Mouse (Mus musculus) lung, postnatal 25 days (tissue): ENCODE measurements around the gene Sipa1.

Experiments used
- DNase-seq: peaks from one replicate; pipeline ENCODE4 v3.0.0; 2022; ENCODE audit warnings: low spot score

The Sipa1 gene

DNA sequence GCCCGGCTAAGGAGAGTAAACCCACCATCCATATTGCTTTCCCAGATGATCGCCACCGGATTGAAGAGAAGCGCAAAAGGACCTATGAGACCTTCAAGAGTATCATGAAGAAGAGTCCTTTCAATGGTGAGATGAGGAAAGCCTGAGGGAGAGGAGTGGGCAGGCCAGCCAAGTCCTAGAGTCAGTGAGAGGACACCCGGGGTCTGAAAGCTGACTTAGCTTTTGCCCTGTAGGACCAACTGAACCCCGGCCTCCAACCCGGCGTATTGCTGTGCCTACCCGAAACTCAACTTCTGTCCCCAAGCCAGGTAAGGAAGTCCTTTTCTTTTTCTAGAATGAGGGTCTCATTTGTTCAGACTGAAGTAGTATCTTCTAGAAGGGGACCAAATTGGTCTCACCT is 18.2 kb downstream of the Sipa1 start:
- DNase-seq, result no peak

DNA sequence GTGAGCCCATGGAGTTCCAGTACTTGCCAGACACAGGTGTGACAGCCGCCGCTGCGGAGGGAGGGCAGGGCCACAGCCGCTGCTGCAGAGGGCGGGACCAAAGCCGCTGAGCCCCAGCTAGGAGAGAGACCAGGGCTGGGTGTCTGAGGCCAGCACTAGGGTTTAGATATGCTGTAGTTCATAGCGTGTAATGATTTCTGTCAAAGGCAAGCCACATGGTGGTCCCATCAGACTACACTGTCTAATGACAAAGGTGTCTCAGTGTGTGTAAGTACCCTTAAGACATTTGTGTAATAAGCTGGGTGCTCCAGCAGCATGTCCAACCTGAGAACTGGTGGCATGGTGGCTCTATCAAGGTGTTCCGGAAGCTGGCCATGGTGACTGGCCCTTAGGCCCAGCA is 21.9 kb downstream of the Sipa1 start:
- no peak for DNase-seq

DNA sequence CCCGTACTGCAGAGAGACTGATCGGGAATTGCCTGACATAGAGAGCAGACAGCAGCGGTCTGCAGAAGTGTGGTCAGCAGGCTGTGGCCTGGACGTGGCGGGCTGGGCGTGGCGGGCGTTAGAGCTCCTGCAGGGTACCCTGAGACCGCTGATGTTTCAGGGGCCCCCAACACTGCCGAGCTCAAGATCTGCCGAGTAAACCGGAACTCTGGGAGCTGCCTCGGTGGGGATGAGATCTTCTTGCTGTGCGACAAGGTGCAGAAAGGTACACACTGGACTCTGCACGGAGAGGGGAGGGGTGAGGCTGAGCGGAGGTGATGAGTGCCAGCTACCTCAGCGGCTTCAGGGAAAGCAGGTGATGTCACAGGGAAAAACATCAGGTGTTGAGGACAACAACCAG is 22.5 kb downstream of the Sipa1 start:
- DNase-seq, result no peak

DNA sequence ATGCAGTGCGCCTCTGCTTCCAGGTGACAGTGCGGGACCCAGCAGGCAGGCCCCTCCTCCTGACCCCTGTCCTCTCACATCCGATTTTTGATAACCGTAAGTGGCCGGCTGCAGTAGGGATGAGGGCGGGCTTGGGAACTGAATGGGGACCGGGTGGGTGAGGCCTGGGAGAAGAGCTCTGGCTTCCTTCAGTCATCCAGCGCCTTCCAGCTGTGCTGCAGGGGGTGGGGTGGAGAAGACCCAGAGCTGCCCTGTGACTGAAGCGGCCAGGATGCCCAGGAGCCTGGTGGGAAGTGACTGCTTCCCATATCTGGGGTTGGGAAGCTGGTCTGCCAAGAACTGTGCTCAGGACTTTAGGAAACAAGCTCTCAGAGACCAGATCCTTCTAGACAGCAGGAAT is 23.2 kb downstream of the Sipa1 start:
- DNase-seq, result no peak

DNA sequence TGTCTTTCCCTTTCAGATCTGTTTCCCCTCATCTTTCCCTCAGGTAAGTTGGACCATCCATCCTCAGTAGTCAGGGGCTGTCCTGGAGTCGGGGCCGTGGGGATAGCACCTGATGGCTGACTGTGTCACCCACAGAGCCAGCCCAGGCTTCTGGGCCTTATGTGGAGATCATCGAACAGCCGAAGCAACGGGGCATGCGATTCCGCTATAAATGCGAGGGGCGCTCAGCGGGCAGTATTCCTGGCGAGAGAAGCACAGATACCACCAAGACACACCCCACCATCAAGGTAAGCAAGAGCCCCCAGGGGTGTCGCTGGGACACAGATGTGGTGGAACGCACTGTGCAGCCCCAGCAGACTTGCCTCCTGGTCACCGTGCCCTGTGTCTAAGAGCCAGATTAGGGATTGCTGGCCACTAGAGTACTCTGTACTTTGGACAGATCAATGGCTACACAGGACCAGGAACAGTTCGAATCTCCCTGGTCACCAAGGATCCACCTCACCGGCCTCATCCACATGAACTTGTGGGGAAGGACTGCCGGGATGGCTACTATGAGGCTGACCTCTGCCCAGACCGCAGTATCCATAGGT is 25.0 kb downstream of the Sipa1 start:
- no peak for DNase-seq

DNA sequence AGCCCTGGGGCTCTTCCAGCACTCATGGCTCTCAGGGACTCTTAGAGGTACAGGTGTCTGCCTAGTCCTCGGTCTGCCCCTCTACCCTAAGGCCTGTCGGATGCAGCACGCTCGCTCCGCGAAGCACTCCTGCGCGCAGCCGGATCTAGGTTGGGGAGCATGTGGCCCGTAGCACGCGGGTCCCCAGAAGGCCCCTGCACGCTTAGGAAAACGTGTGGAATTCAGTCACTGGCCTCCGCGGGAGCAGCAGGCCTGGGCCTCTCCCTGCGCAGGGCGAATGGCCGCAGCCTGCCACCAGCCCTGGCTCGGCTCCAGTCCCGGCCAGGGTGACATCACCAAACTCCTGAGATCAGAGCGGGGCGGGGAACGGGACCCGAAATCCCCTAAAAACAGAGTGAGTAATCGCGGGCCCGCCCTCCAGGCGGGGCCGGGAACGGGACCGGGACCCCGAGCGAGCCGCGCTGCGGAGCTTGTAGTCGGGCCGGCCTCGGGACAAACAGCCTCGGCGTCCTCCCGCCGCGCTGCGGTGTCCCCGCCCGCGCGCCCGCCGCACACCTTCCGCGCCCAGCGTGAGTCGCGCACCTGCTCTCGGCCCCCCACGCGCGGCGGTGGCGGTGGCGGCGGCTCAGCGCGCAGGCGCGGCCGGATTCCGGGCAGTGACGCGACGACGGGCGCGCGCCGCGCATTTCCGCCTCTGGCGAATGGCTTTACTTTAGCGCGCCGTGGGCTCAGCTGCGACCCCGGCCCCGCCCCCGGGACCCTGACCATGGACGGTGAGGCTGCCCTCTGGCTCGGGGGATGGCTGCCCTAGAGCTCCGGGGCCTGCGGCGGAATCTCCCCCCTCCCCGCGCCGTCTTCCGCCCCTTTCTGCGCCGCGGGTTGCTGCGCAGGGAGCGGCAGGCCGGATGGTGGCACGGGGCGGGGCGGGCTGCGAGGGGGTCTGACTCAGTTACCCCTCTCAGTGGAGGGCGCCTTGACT is 26.1 kb downstream of the Sipa1 start, which contains the start of gene Rela:
Rela (plus strand) TSS at position 415 of the 979 bp plus-strand sequence.
- peak; percentile 92 for DNase-seq

DNA sequence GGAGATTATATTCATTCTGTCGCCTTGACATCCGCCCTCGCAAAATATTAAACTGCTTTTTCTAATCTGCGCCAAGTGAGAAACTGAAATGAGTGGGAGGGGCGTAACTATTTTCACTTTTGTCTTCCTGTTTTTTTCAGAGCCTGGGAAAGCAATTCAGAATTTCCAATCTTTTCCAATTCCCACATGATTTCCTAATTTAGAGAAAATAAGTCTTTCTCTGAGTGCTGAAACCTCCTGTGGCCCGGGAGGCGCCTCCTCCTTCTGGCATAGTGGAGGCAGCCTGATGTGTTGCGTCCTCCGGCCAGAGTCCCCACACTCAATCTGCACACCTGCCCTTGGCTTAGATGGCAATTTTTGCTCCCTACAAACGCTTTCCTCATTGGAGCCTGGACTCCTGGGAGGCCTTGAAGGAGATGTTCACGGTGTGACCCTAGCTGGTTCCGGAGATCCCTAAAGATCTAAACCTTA is 26.9 kb downstream of the Sipa1 start:
- DNase-seq, result peak; percentile 36

DNA sequence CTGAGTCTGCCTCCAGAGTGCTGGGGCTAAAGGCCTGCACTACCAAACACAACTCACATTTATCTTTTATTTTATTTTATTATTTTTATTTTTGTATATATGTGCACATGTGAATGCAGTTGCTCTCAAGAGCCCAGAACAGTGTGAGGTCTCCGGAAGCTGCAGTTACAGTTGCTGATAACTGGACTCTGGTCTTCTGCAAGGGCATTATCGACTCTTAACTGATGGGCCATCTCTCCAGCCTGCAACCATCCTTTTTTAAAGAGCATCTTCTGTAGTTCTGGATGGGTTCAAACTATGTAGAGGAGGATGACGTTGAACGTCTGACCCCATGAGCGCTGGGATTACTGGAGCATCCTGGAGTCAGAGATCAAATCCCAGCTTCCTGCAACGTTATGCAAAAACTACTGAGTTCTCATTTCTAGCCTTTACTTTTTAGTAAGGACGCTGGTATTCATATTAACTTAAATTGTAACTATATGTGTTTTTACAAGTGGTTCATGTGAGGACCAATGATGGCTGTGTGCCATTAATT is 27.4 kb downstream of the Sipa1 start:
- no peak for DNase-seq

DNA sequence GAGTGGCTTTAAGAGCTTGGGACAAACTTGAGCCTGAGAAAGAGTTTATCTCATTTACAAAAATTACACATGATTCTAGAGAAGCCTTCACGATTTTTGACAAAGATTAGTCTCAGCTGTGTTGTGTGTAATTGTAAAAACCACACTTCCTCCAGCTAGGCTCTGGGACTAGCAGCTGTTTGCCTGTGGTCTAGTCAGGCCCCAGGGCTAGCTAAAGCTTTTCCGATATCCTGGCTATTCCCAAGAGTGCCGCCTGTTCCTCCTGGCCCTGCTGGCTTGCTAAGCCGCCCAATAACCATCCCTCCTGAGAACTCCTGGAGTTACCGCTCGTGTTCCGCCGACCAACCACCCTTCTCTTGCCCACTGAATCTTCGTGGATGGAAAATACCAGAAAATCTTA is 31.4 kb downstream of the Sipa1 start:
- DNase-seq, result no peak

DNA sequence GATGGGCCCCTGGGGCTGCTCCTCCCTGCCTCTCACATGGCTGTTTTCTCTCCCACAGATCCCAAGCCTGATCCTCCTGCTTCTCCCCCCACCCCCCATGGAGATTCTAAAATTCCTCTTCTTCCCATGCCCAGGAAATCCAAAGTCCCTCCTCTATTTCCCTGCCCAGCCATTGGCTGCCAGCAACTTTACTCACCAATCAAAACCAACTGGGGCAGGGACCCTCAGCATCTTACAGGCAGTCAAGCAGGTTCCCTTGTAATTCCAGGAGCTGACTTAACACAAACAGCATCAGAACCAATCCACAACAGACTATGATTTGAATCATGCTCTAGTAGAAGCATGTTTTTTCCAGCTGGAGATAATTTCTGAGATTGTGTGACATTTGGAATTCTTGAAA is 33.6 kb downstream of the Sipa1 start:
- no peak for DNase-seq

DNA sequence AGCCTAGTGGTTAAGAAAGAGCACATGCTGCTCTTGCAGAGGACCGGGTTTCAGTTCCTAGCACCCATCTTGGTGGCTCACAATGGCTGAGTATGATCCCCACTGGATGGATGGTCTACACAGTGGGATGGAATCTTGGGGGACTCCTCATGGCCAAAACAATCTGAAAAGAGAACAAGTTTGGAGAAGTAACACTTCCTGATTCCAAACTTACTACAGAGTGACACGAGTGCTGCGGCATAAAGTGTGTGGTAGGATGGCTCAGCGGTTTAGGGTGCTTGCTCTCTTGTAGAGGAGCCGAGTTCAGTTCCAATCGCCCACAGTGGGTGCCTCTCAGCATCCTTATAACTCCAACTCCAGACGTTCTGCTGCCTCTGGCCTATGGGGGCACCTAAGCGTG is 38.2 kb downstream of the Sipa1 start:
- no peak for DNase-seq

DNA sequence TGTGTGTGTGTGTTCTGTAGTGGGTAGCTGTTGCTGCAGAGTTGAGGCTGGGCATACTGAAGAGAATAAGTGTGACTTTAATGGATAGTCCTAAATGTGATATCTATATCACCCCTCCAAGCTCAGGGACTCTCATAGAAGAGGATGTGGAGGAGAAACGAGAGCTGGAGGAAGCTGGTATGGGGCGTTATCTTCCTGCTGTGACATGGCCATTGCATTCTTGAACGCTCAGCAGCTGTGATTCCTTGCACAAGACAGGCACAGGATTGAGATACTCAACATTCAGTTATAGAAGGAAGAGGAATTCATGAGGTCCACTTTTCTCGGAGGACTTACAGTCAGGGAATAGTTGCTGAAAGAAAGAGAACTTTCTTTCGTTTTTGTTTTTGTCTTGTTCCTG is 41.6 kb downstream of the Sipa1 start:
- DNase-seq, result no peak

DNA sequence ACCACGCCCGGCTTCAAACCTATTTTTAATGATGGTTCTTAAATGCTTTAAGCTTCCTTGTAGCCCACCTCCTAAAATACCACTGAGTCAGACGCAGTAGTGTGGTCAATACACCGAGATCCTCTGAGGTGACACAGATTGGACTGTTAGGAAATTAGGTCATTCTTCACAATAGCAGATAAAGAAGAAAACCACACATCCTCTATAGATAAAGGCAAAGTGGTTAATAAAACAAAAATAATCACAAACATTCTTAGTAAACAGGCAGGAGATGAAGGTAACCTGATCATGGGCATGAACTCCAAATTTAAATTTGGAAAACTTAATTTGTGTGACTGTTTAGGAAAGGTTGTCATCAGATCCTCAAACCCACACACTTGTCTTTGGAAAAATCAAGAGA is 43.5 kb downstream of the Sipa1 start:
- no peak for DNase-seq

DNA sequence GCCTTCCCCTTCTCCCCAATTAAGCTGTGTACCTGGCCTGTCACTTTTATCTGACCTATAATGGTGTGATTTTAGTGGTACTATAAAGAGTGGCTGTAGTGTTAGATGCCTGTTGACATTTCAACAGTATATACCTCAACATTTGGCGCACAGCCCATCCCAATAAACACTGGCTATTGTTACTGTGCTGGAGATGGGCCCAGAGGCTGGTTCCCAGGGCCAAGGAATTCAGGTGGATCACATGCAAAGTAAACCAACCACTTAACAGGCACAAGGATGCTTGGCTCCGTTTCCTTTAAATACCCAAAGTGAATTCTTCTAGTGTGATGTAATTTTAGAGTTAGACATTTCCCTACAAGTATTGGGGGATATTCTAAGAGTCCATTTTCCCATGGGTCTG is 48.6 kb downstream of the Sipa1 start:
- DNase-seq, result peak; percentile 86

DNA sequence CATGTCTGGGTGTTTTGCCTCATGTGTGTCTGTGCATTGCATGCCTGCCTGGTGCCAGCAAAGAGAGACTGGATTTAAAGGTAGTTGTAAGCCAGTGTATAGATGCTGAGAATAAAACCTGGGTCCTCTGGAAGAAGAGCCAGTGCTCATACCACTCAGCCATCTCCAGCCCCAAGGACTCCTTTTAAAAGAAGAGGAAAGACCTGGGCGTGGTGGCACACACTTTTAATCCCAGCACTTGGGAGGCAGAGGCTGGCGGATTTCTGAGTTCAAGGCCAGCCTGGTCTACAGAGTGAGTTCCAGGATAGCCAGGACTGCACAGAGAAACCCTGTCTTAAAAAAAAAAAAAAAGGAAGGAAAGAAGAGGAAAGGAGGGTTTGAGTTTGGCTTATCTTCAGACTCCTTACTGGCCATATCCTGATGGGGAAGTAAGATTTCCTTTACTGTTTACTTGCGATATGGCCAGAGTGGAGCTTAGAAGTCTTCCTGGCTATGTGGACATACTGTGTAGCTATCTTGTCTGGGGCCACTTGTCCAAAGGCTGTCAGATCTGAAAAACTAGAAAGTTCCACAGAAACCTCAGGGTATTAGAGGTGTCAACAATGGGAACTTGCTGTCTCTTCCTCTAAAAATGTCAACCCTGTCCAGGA is 50.6 kb downstream of the Sipa1 start:
- DNase-seq, result no peak

DNA sequence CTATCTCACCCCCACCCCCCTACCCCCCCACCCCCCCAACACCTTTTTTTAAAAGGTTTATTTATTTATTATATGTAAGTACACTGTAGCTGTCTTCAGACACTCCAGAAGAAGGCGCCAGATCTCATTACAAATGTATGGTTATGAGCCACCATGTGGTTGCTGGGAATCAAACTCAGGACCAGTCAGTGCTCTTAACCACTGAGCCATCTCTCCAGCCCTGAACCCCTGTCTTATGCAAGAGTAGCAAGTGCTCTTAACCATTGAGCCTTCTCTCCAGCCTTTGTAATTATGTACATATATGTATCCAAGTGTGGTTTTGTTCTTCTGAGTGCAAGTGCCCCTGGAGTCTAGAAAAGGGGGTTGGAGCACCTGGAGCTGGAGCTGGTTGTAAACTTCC is 51.5 kb downstream of the Sipa1 start:
- DNase-seq, result peak; percentile 41

DNA sequence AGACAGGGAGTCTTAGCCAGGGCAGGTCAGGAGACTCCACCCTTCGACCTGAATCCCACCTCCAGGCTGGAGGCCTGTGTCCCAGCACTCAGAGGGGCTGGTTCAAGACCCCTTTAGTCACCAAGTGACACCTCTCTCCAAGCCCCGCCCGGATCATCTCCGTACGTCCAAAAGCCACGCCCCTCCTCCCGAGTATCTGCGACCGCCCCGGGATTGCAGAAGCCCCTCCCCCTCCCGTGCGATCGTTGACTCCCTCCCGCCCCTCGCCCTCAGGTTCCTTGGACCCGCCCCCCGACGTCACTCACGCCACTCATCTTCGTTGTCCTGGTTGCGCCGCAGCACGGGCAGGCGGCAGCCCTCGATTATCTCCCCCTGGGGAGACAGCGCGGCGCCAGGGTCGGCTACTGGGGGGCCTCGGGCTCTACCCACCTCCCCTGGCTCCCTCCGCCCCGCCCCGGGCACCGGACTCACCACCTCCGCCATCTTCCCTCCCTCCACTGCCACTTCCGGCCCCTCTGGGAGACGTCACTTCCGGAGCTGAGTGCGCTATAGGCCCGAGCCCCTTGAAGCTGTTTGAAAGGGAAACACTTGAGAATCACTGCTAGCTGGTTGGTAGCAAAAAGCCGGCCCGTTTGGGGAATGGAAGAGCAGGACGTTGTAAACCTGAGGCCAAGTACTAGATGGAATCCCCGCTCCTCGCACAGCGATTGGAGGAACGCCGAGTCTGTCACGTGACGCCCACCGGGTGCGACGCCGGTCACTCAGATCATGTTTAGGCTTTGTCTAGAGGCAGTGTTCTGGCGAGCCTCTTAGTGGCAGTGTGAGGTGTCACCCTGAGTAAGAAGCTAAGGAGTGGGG is 53.7 kb downstream of the Sipa1 start, which contains the start of gene Kat5:
Kat5 (minus strand) TSS at position 691 of the 858 bp plus-strand sequence.
- peak; percentile 93 for DNase-seq

DNA sequence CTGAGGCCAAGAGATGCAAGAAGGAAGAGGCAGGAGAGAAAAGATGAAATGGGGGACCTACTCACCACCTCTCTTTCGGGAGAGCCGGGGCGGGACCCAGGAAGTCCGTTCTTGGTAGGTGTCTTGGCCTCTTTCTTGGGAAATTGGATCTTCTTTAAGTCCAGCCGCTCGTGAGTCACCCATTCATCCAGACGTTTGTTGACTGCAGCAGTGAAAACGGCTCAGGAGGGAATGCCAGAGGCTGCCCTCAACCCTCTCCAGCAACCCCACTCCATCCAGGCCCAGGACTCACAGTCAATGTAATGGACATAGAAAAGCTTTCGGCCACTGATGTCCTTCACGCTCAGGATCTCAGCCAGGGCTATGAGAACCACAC is 54.3 kb downstream of the Sipa1 start:
- DNase-seq, result no peak

DNA sequence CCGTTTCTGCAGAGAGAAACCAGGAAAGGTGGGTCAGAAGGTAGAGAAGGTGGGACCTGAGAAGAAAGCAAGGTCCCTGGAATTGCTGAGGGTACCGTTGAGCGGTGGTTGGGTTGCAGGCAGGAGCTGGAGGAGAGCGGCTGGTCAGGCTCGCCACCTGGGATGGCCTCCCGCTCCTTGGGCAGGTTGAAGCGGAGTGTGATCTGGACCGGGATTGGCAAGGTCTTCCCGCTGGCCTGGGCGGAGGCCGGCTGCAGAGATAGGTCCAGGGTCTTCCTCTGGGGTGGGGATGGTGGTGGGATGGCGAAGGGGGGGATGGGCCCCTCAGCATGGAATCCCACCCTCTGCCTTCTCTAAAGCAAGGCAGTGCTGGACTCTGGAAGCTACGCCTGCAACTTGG is 54.8 kb downstream of the Sipa1 start:
- DNase-seq, result no peak

DNA sequence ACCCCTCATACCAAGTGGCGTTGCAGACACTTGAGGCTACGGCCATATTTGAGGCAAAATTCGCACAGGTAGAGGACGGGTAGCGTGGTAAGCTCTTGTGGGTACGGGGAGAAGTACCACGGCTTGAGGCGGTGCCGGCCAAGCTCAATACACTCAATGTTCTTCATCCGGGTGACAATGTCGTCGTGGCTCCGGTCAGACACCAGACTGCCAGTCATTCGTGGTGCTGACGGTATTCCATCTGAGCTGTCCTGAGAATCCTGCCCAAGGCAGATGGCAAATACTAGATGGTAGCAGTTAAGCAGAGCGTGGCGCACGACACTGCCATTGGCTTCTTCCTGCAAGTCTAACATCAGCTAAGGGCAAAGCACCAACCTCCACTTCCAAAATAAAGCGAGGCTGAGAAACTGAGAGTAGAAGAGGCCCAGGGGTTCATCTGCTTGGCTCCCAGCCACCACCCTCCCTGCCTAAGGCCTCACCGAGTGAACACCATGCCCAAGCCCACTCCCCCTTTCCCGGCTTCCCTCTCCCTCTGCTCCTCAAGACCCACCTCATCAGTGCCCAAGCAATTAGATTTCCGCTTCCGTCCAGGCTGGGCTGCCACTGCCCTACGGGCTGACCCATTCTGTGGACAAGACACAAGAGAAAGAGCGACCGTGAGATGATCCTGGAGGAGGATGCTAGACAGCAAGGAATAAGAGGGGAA is 55.6 kb downstream of the Sipa1 start:
- no peak for DNase-seq

DNA sequence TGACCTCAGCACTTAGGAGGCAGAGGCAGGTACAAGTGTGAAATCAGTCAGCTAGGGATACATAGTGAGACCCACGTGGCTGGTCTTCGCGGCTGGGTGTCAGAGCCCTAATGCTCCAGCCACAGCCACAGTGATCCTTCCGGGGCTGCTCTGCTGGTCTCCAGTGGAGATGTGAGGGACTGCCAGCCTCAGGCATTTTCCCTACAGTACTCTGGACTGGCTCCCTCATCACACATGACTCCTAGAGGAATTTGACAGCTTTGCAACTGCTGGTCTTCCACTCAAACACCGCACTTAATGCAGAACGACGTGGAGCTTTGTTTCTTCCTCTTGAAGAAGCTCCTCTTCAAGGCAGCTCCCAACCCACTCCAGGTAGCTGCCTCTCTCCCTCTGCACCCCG is 57.3 kb downstream of the Sipa1 start:
- no peak for DNase-seq
